Mouse (Mus musculus) liver, adult 2 months (tissue): ENCODE results near the gene Foxr1. TPM values are rescaled to one million over a fixed set of nuclear protein-coding genes. Genes with fewer than 3 reads are reported as not detected.

ENCODE experiments used
- DNase-seq: peaks from one replicate; pipeline ENCODE4 v3.0.0-alpha.2; 2011; ENCODE audit warnings: low read depth, low spot score; ENCODE audit errors: extremely low read depth
- H3K27ac ChIP-seq: fragments of 200-500 bp; replicated peaks from 2 replicates; pipeline ENCODE4 v1.5.1; 2012; ENCODE audit warnings: low read depth, mild to moderate bottlenecking, control low read depth, inconsistent platforms, low read length; ENCODE audit not compliant: insufficient read depth
- H3K27me3 ChIP-seq: fragments of 200-500 bp; 2 replicates; pipeline ENCODE4 v1.6.1; 2012; ENCODE audit warnings: mild to moderate bottlenecking, moderate library complexity, low read length, inconsistent platforms; ENCODE audit not compliant: control insufficient read depth, insufficient read depth
- H3K36me3 ChIP-seq: fragments of 200-500 bp; 2 replicates; pipeline ENCODE4 v1.6.1; 2012; ENCODE audit warnings: low read length, inconsistent platforms; ENCODE audit not compliant: control insufficient read depth, insufficient read depth
- H3K4me1 ChIP-seq: fragments of 200-500 bp; 2 replicates; pipeline ENCODE4 v1.6.1; 2011; ENCODE audit warnings: low read length; ENCODE audit not compliant: control insufficient read depth, insufficient read depth
- H3K4me3 ChIP-seq: fragments of 200-500 bp; 2 replicates; pipeline ENCODE4 v1.5.1; 2011; ENCODE audit warnings: low read depth, mild to moderate bottlenecking, control low read depth, low read length, moderate library complexity; ENCODE audit not compliant: insufficient read depth
- H3K79me2 ChIP-seq: fragments of 200-500 bp; 2 replicates; pipeline ENCODE4 v1.6.1; 2012; ENCODE audit warnings: inconsistent platforms, mild to moderate bottlenecking, low read length, moderate library complexity; ENCODE audit not compliant: control insufficient read depth, insufficient read depth
- H3K9ac ChIP-seq: fragments of 200-500 bp; 2 replicates; pipeline ENCODE4 v1.6.1; 2012; ENCODE audit warnings: low read depth, mild to moderate bottlenecking, control low read depth, inconsistent platforms, low read length
- CTCF ChIP-seq: fragments of 200-500 bp; IDR thresholded peaks from 2 replicates; pipeline ENCODE4 v1.5.1; 2011; ENCODE audit warnings: low read depth, low read length, control low read depth
- POLR2A ChIP-seq: fragments of 200-500 bp; IDR thresholded peaks from 2 replicates; pipeline ENCODE4 v1.6.1; 2011; ENCODE audit warnings: low read length, control low read depth; ENCODE audit not compliant: insufficient read depth; ENCODE audit errors: extremely low read depth
- WGBS: fragments of 180-500 bp; shearing (Covaris S2); methylation state at CpG from one replicate; pipeline ENCODE4 v1.1.7; 2018; 5-methylcytosine and 5-hydroxymethylcytosine counted together
- polyA plus RNA-seq: library from polyadenylated mRNA; depleted of rRNA; stranded (reverse); fragments of >200 nt; gene quantifications from 2 replicates; pipeline ENCODE4 v1.2.3, GENCODE M21; 2012
- total RNA-seq: library from RNA; depleted of rRNA; stranded (reverse); fragments of >200 nt; gene quantifications from 2 replicates; pipeline ENCODE4 v1.2.3, GENCODE M21; 2014

Gene Foxr1
- total and polyA plus RNA-seq, 2 experiments: not detected

DNA sequence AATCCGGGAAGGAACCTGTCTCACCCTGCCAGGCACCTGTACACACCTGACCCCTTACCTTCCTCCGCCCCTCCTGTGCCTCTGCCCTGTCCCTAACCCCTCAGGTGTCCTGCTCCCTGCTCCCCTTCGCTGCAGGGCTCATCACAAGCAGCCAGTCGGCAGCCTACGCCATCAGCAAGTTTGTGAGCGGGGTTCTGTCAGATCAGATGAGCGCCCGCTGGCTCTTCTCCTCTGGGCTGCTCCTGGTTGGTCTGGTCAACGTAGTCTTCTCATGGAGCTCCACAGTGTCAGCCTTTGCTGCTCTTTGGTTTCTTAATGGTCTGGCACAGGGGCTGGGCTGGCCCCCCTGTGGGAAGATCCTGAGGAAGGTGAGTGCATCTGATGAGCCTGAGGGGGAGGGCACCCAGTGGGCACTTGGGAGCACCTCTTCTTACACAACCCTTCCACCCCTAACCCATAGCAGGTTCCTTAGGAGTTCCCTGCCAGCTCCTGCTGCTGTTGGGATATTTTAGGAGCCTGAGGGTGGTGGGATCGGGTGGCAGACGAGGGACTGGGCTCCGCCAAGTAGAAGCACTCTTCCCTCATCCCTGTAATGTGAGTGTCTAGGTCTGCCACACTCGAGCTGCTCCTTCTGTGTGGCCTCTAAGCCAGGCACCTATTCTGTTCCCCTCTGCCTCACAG is 41.7 kb downstream of the Foxr1 start:
- H3K4me1 ChIP-seq: peaks cover 23% of the 10 kb centered on the region
- WGBS: 30% methylated on average over 13 of the region's 13 CpGs
- peak overlapping the region; percentile 94 for H3K9ac ChIP-seq
- H3K4me3 ChIP-seq: peak overlapping the region; percentile 95
- TF ChIP-seq CTCF (no peak), POLR2A (0 out of 2 replicates have a peak, but pooled peaks have one; percentile 2)
- peaks cover 13% of the 10 kb centered on the region for H3K79me2 ChIP-seq
- DNase-seq: no peak
- H3K36me3 ChIP-seq: peaks cover 25% of the 10 kb centered on the region
- peak overlapping the region; percentile 96 for H3K27ac ChIP-seq
- no peaks in the 10 kb centered on the region for H3K27me3 ChIP-seq

DNA sequence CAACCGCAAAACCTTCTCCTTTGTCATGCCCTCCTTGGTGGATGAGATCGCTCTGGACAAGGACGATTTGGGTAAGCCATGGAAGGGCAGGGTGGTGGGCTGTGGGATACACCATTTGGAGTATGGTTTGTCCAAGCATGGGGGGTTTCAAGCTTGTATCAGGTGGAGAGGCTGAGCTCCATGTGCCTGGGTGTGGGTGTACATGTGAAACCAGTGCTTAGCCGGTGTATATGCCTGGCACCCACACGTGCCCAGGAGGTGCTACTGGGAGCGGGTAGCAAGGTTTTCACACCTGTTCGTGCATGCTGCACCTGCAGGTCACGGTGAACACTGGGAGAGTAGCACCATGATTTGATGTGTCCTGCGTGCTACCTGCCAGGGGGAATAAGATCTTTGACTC is 42.4 kb downstream of the Foxr1 start:
- Histone ChIP-seq H3K36me3 (peaks cover 18% of the 10 kb centered on the region), H3K4me1 (peaks cover 19% of the 10 kb centered on the region), H3K4me3 (peak overlapping the region; percentile 95), H3K79me2 (peaks cover 13% of the 10 kb centered on the region), H3K9ac (peak overlapping the region; percentile 94), H3K27ac (peak overlapping the region; percentile 96), H3K27me3 (no peaks in the 10 kb centered on the region)
- DNase-seq: peak; percentile 60
- 26% methylated on average over 9 of the region's 9 CpGs for WGBS
- TF ChIP-seq POLR2A (no peak), CTCF (no peak)

DNA sequence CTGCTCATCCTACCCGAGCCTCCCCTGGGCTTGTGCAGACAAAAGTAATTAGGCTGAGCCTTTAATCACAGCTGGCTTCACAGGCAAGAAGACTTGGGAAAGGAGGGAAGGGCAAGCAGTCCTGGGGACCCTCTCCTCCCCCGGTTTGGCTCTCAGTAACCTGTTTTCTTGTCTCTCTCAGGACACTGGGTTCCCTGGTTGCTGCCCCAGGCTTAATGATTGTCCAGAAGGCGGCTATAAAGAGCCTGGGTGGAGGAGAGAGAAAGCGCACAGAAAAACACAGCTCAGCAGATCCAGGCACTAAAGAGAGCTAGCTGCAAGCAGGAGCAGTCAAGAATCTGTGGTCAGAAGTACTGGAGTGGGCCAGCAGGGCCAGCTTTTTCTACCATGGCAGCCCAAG is 42.8 kb downstream of the Foxr1 start:
- peak; percentile 93 for DNase-seq
- Histone ChIP-seq H3K9ac (peak overlapping the region; percentile 94), H3K27ac (peak overlapping the region; percentile 96), H3K4me1 (peaks cover 19% of the 10 kb centered on the region), H3K79me2 (peaks cover 13% of the 10 kb centered on the region), H3K4me3 (peak overlapping the region; percentile 95), H3K27me3 (no peaks in the 10 kb centered on the region), H3K36me3 (peaks cover 13% of the 10 kb centered on the region; the same call in 1 of the 2 replicates)
- TF ChIP-seq POLR2A: peak; percentile 90
- peak; percentile 21; the same call in 1 of the 2 replicates for TF ChIP-seq CTCF
- 16% methylated on average over 4 of the region's 4 CpGs for WGBS

DNA sequence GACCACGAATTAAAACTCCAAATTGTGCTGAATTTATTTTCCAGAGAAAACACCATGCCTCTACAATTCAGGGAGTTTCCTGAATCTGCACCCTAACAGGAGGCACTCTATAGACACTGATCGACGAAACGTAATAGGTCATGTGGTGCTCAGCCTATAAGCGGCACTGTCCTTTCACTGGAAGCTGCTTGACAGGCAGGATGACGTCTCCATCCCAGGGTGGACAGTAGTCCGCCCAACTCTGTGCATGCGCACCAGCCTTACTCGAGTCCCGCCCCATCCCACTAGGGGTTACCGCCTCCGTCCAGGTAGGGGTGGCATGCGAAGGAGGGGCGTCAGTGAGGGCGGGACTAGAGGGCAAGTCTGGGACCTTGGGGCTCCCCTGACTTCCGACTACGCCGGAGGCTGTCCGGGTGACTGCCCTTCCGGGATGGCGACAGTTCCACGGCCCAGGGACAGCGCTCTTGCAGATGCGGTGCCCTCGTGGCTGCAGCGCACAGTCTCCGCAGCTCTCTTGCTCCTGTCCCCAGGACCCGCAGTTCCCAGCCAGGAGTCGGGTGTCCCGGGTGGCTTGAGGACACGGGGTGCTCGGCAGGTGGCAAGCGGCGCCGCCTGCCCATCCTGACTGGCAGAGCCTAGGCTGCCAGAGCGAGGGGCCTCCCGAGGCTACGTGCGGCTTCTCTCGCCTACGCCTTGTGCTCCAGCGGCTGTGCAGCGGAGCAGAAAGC is 44.1 kb downstream of the Foxr1 start, which contains the start of gene Slc37a4:
Gene Slc37a4, plus strand, starts transcription at position 169 of the 728 bp plus-strand sequence.
- H3K4me3 ChIP-seq: peak within 1 kb of the TSS; percentile 95
- peaks cover 15% of the 10 kb centered on the region for H3K4me1 ChIP-seq
- peak within 1 kb of the TSS; percentile 78 for H3K9ac ChIP-seq
- H3K36me3 ChIP-seq: peaks cover 4% of the 10 kb centered on the region; the same call in 1 of the 2 replicates
- TF ChIP-seq CTCF (no peak), POLR2A (peak; percentile 98)
- WGBS: under 1% methylated on average over 43 of the region's 43 CpGs
- H3K79me2 ChIP-seq: peaks cover 13% of the 10 kb centered on the region
- peak within 1 kb of the TSS; percentile 96 for H3K27ac ChIP-seq
- no peaks in the 10 kb centered on the region for H3K27me3 ChIP-seq
- peak; percentile 99 for DNase-seq

DNA sequence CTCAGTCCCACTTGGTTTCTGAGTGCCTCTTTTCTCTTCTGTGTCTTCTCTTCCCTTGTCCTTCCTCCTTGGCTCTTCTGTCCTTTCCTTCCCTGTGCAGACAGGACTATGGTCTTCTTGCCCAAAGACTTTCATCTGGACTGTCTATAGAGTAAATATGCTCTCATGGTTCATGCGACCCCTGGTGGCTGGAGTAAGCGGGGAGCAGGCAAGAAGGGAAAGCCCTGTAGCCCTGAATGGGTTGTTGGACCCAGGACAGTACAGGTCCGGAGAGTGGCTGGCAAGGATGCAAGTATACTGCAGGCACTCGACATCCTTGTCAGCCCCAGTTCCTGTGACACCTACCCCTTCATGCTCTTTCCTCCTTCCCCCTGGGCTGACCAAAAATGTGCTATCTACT is 49.5 kb downstream of the Foxr1 start:
- peaks cover 43% of the 10 kb centered on the region for H3K36me3 ChIP-seq
- 19% methylated on average over 4 of the region's 4 CpGs for WGBS
- no peak overlapping the region for H3K27ac ChIP-seq
- DNase-seq: peak; percentile 42
- H3K4me1 ChIP-seq: peaks cover 6% of the 10 kb centered on the region
- no peak overlapping the region for H3K4me3 ChIP-seq
- H3K9ac ChIP-seq: no peak overlapping the region
- TF ChIP-seq CTCF (peak; percentile 80), POLR2A (no peak)
- H3K27me3 ChIP-seq: no peaks in the 10 kb centered on the region
- no peaks in the 10 kb centered on the region for H3K79me2 ChIP-seq
